Mouse (Mus musculus): ENCODE measurements at regions not wholly inside any gene's neighbourhood (a gene's known extent, or its start where the extent isn't known, plus 50 kb on each side); places are given as distances from the start of the nearest gene placed in this dataset.
"Not testable (repeated sequence)": the region's sequence is repeated elsewhere in the genome, so short reads cannot be mapped to it uniquely, and the experiment has no call there.

- DNase-seq (ENCODE audit: low spot score in 2 of 2), result no peak
These were observed 495.2 kb downstream of the Hace1 start for GRCm38 (mm10) chr10:46072550-46073470.

GRCm38 (mm10) chr10:46087766-46088165 lies 510.1 kb downstream of the Hace1 start:
- no peak for DNase-seq (ENCODE audit: low spot score in 2 of 2)

GRCm38 (mm10) chr10:46100837-46101236 lies 523.2 kb downstream of the Hace1 start:
- DNase-seq (ENCODE audit: low spot score in 2 of 2), result no peak

DNA sequence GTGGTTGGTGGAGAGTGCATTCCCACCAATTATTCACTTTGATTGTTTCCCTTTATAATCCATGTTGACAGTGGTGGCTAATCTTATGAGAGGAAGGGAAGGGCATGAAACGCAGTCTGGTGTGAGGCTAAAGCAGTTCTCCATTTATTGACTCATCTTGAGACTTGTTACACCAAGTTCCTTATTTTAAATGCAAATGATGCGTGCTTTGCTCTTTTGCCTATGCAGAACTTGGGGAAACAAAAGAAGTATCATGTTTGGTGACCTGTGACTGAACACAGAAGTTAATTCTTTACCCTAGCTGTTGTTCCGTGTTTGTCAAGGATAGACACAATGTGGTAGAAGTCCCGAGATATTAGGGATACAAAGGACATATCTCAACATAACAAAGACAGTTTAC lies 531.2 kb downstream of the Hace1 start:
- DNase-seq (ENCODE audit: low spot score in 2 of 2), result no peak

DNA sequence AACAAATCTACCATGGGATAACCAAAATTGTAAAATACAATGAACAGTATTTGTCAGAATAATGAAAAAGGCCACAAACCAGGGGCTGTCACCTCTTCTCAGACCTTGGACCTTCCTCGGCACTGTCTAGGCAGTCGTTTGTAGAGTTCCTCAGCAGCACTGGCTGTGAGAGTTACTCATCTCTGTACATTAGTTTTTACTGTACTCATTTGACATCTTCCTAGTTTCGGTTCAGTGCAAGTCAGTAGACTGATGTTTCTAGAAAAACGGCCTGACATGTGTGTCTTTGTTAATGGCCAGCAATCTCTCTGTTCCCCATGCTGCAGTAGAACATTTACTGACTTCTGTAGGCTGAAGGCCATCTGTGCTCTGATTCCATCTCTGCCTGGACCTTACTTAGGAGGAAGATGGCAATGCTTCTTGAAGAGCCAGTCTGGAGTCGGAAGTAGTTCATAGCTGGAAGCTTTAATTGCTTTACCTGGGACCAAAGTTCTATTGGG lies 537.1 kb downstream of the Hace1 start:
- no peak for DNase-seq (ENCODE audit: low spot score in 2 of 2)

GRCm38 (mm10) chr10:46122409-46122808 lies 544.8 kb downstream of the Hace1 start:
- DNase-seq (ENCODE audit: low spot score in 2 of 2), result not testable (repeated sequence)

- DNase-seq (ENCODE audit: low spot score in 2 of 2), result no peak
These were observed 546.2 kb downstream of the Hace1 start for GRCm38 (mm10) chr10:46123795-46124194.

GRCm38 (mm10) chr10:46135120-46135748 lies 557.6 kb downstream of the Hace1 start:
- no peak for DNase-seq (ENCODE audit: low spot score in 2 of 2)

- no peak for DNase-seq (ENCODE audit: low spot score in 2 of 2)
These were observed 596.4 kb downstream of the Hace1 start for GRCm38 (mm10) chr10:46174035-46174434.

GRCm38 (mm10) chr10:46185763-46186458 lies 608.3 kb downstream of the Hace1 start:
- DNase-seq (ENCODE audit: low spot score in 2 of 2), result no peak

DNA sequence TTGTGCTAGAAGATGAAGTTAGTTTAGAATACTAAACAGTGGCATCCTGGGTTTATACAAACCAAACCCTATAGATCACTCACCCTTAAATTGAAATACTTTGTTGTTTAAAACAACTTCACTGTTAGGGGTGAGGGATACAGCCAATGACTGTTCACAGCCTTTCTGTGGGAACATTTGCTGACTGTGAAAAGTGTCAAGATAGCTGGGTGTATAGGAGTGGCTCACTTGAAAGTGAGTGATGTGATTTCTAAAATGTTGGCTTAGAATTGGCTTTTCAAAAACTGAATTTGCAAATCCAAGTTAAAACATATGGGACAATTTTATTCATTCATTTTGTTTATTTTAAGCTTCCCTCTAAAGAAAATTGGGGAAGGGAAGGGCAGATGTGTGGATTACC lies 616.5 kb downstream of the Hace1 start:
- DNase-seq (ENCODE audit: low spot score in 2 of 2), result no peak

GRCm38 (mm10) chr10:46226837-46227402 lies 649.3 kb downstream of the Hace1 start:
- DNase-seq (ENCODE audit: low spot score in 2 of 2), result no peak

DNA sequence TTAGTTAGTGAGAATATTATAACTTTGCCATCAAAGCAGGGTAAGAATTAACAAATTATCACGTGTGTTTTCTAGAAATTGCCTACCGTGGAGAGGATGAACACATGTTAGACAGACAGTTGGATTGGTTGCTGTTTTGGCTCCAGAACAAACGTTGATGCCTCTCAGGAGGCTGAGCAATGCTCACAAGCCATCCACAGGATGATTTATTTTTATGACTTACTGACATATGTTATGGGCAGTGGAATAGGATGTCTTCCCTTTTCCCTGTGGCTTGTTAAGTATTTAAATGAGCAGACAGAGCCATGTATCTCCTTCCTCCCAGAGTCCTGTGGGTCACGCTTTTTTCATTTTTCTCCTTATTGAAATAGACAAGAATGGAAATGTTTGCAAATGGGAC lies 652.0 kb downstream of the Hace1 start:
- DNase-seq (ENCODE audit: low spot score in 2 of 2), result no peak

- DNase-seq (ENCODE audit: low spot score in 2 of 2), result no peak
These were observed 658.0 kb downstream of the Hace1 start for GRCm38 (mm10) chr10:46235581-46235980.

DNA sequence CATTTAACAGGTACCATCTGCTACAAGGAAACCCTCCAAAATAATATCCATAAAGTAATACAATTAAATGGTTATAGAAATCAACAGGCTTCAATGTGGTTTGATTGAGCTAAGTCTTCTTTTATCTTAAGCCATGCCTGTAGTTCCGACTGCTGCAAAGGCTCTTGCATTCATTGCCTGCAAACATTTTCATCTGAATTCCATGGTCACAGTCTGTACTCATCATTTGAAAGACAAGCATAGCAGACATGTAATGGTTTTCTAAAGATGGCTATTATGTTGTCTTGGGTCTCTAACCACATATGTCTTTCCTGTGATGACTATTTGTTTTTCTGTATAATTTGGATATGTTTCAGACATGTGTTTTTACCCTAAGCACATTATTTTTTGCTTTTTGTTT lies 677.9 kb downstream of the Hace1 start:
- DNase-seq (ENCODE audit: low spot score in 2 of 2), result no peak

DNA sequence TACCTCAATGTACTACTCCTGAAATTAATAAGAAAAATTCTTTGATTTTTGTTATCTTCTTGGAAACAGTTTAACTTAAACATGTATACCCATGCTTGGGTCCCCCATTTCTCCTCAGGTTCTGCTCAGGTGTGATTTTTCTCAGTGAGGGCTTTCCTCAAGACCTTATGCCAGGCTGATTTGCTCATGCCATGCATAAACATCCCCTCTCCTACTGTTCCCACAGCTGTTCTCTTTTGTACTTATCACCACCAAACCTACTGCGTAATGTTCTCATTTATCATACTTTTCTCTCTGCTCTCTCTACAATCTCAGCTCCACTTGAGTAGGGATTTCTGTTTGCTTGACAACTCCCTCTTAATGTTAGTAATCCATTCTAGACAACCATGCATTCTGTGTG lies 692.1 kb downstream of the Hace1 start:
- no peak for DNase-seq (ENCODE audit: low spot score in 2 of 2)

- DNase-seq (ENCODE audit: low spot score in 2 of 2), result no peak
These were observed 696.2 kb downstream of the Hace1 start for GRCm38 (mm10) chr10:46273846-46274245.

DNA sequence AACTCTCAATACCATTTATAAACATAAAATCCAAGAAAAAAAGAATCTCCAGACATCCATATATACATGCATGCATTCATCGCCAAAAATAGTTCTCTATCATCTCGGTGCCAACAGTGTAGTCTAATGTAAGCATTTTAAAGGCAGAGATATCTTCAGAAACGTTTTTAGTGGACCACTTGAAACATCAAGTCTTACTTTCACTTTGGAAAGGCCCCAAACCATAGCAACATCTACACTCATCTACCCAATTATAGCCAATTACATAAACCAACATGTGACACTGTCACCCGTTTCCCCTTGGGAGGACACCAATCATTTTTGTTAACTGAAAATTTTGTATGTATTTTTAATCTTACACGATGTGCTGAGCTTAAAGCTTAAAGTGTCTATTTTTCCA lies 716.7 kb downstream of the Hace1 start:
- DNase-seq (ENCODE audit: low spot score in 2 of 2), result no peak

- no peak for DNase-seq (ENCODE audit: low spot score in 2 of 2)
These were observed 720.7 kb downstream of the Hace1 start for GRCm38 (mm10) chr10:46298352-46298751.

DNA sequence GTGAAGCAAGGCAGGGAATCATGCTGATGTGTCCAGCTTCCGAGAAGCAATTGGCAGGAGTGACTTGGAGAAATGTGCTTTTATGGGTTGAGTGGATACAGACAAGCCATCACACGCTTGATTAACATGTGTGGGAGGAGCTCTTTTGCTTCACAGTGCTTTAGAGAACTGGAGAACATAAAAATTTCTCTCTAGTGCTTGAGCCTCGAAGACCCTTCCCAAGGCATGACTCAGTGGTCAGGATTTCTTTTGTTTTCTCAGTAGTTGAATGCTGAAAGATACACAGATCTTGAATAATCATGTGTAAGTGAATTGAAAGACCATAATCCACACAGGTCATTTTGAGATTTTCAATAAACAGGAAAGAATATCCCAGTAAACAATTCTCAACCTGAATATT lies 721.9 kb downstream of the Hace1 start:
- DNase-seq (ENCODE audit: low spot score in 2 of 2), result no peak

DNA sequence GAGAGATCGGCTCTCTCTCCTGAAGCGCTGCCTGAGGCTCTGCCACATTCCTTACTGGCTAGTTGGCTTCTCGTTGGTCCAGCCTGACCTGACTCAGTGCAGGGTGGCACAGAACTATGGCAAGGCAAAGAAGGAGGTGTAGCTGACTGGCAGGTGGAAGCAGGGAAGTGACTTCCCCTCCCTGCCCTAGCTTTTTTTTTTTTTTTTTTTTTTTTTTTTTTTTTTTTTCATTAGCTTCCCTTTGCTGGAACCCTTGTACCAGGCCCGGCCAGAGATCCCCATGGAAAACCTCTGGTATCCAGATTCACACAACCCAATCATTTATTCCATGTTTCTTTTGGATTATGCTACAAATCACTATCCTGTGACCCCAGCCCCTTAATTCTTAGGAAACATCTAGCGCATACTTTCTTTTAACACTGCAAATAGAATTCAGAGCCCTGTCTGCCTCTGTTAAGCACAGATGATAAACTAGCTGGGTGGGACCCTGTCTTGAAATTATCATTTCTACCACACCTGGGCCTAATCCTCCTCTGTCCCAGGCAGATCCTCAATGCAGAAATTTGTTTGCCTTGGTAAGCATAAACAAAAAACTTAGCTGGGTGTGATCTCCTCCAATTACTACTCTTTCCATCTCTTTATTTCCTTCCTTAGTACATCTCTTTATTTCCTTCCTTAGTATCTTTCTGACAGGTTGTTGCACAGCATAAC lies 742.9 kb downstream of the Hace1 start:
- no peak for DNase-seq (ENCODE audit: low spot score in 2 of 2)

Measured in heart, adult 9 months (tissue).